Mouse (Mus musculus) lung, postnatal 4 days (tissue): ENCODE results near the gene Rsph6a.
A peak's percentile ranks its signal among the peaks of the same experiment; 100 is the strongest.
"Not testable (repeated sequence)": the region's sequence is repeated elsewhere in the genome, so short reads cannot be mapped to it uniquely, and the experiment has no call there.

Experiments used
- DNase-seq, 2 experiments: peaks; one replicate each; pipeline ENCODE4 v3.0.0; 2021

The Rsph6a gene

GRCm38 (mm10) chr7:19048006-19048527, 6.4 kb upstream of the Rsph6a start:
- DNase-seq = no peak

GRCm38 (mm10) chr7:19049252-19049651, 5.2 kb upstream of the Rsph6a start:
- no peak for DNase-seq

- no peak for DNase-seq
Observed at GRCm38 (mm10) chr7:19050172-19050571, 4.3 kb upstream of the Rsph6a start.

- DNase-seq = no peak
Observed at GRCm38 (mm10) chr7:19051161-19051560, 3.3 kb upstream of the Rsph6a start.

- no peak for DNase-seq
Observed at GRCm38 (mm10) chr7:19052345-19053135, 1.9 kb upstream of the Rsph6a start.

GRCm38 (mm10) chr7:19053136-19053532, 1.4 kb upstream of the Rsph6a start:
- DNase-seq = no peak

- DNase-seq = no peak
Observed at GRCm38 (mm10) chr7:19054777-19055076, 237 bp downstream of the Rsph6a start.

GRCm38 (mm10) chr7:19055108-19055507, 618 bp downstream of the Rsph6a start:
- no peak for DNase-seq

GRCm38 (mm10) chr7:19057405-19057804, 2.9 kb downstream of the Rsph6a start:
- peak in 1 of 2 experiments; percentile 13 for DNase-seq

- DNase-seq = peak in 1 of 2 experiments; percentile 20
Observed at GRCm38 (mm10) chr7:19065896-19066295, 11.4 kb downstream of the Rsph6a start.

GRCm38 (mm10) chr7:19067063-19067462, 12.6 kb downstream of the Rsph6a start:
- peak in 1 of 2 experiments; percentile 22 for DNase-seq

GRCm38 (mm10) chr7:19067935-19068334, 13.4 kb downstream of the Rsph6a start:
- DNase-seq = peak in 1 of 2 experiments; percentile 18

GRCm38 (mm10) chr7:19068707-19069106, 14.2 kb downstream of the Rsph6a start:
- peak; percentile 59 to 78 for DNase-seq

GRCm38 (mm10) chr7:19069500-19069899, 15.0 kb downstream of the Rsph6a start:
- peak; percentile 26 to 38 for DNase-seq

GRCm38 (mm10) chr7:19071024-19071423, 16.5 kb downstream of the Rsph6a start:
- DNase-seq = not testable (repeated sequence)

- peak in 1 of 2 experiments; percentile 53 for DNase-seq
Observed at GRCm38 (mm10) chr7:19073504-19073903, 19.0 kb downstream of the Rsph6a start.

- no peak for DNase-seq
Observed at GRCm38 (mm10) chr7:19074494-19074893, 20.0 kb downstream of the Rsph6a start.

- no peak for DNase-seq
Observed at GRCm38 (mm10) chr7:19075231-19075630, 20.7 kb downstream of the Rsph6a start.

GRCm38 (mm10) chr7:19075723-19076585, 21.5 kb downstream of the Rsph6a start, which contains the start of gene Dmwd:
Gene Dmwd, plus strand, starts transcription at chr7:19076227.
- DNase-seq = peak; percentile 96 to 98

GRCm38 (mm10) chr7:19076586-19076991, 22.1 kb downstream of the Rsph6a start:
- peak in 1 of 2 experiments; percentile 37 for DNase-seq

GRCm38 (mm10) chr7:19077761-19078160, 23.3 kb downstream of the Rsph6a start:
- peak in 1 of 2 experiments; percentile 57 for DNase-seq

GRCm38 (mm10) chr7:19078732-19079131, 24.2 kb downstream of the Rsph6a start:
- peak in 1 of 2 experiments; percentile 3 for DNase-seq

GRCm38 (mm10) chr7:19080451-19080950, 26.0 kb downstream of the Rsph6a start:
- DNase-seq = peak in 1 of 2 experiments; percentile 4
